Mouse (Mus musculus): ENCODE results near the gene Nol4l. TPM values are rescaled to one million over a fixed set of nuclear protein-coding genes. Genes with fewer than 3 reads are reported as not detected.

Nol4l gene
- polyA plus RNA-seq, 1 experiment from 2014 or later, result 17.2 TPM

DNA sequence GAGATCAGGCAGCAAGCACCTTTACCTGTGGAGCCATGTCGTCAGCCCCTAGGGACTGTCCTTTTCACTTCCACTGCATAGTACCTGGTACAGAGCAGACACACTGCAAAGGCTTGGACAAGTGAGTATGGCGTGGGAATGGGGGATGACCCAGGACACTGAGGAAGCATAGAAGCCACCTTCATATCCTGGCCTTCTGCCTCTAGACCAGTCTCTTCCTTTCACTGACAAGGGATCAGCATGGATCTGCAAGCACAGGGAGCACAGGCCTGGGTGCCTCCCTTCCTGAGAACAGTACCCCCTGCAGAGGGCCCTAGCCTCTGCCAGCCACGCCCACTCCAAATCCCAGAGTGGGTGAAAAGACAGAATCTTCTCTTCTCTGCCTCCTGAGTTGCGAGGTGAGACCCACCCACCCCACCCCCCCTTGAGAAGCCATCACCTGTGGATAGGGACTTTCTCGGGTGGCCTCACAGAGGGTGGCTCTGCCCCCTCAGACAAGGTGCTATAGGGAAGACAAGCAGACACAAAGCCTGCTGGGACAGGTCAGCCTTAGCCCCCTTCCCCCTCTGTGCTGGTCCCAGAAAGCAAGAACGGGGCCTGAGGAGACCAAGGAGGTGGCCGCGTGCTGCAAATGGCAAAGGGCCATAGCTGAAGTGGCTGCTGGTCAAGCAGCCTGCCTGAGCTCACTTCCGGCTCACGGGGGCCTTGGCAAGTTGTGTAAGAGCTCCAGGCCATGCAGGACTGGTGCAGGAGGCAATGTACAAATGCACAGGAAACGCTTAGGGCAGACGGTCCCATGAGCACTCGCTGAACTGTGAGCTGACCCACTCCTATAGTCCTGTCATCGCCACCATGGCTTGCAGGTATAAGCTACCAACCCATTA is 15.0 kb downstream of the Nol4l start:
- 85% methylated on average over 14 of the region's 14 CpGs for WGBS
- 0 out of 2 replicates have a peak overlapping the region, but pooled peaks have one; percentile 37 for H3K27ac ChIP-seq
- H3K36me3 ChIP-seq, result no peaks in the 10 kb centered on the region
- peaks cover 16% of the 10 kb centered on the region for H3K27me3 ChIP-seq (ENCODE audit: low read depth, poor library complexity, severe bottlenecking)
- no peak overlapping the region for H3K4me3 ChIP-seq
- DNase-seq (ENCODE audit: low spot score), result no peak
- peaks cover 29% of the 10 kb centered on the region for H3K4me1 ChIP-seq
- no peaks in the 10 kb centered on the region for H3K9me3 ChIP-seq (replicated peaks)

DNA sequence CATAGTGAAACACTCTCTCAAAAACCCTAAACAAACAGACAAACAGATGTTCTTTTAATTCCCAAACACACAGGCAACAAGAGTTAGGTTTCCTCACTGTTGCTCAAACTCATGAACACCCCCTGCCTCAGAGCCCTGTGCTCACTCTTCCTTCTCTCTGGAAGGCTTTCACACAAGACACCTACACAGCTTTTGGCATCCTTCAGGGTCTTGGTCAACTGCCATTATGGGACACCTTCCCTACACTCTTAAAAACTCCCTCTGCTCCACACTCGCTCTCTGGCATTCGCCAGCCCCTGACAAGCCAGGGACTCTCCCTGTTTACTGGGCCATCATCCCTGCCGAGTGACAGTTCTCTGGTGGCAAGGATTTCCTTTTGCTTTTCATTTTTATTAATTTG is 15.8 kb downstream of the Nol4l start:
- no peak for DNase-seq (ENCODE audit: low spot score)
- H3K9me3 ChIP-seq (replicated peaks), result no peaks in the 10 kb centered on the region
- H3K4me1 ChIP-seq, result peaks cover 37% of the 10 kb centered on the region
- WGBS, result 86% methylated on average over 3 of the region's 3 CpGs
- no peaks in the 10 kb centered on the region for H3K36me3 ChIP-seq
- no peak overlapping the region for H3K4me3 ChIP-seq
- peaks cover 22% of the 10 kb centered on the region for H3K27me3 ChIP-seq (ENCODE audit: low read depth, poor library complexity, severe bottlenecking)
- no peak overlapping the region for H3K27ac ChIP-seq

DNA sequence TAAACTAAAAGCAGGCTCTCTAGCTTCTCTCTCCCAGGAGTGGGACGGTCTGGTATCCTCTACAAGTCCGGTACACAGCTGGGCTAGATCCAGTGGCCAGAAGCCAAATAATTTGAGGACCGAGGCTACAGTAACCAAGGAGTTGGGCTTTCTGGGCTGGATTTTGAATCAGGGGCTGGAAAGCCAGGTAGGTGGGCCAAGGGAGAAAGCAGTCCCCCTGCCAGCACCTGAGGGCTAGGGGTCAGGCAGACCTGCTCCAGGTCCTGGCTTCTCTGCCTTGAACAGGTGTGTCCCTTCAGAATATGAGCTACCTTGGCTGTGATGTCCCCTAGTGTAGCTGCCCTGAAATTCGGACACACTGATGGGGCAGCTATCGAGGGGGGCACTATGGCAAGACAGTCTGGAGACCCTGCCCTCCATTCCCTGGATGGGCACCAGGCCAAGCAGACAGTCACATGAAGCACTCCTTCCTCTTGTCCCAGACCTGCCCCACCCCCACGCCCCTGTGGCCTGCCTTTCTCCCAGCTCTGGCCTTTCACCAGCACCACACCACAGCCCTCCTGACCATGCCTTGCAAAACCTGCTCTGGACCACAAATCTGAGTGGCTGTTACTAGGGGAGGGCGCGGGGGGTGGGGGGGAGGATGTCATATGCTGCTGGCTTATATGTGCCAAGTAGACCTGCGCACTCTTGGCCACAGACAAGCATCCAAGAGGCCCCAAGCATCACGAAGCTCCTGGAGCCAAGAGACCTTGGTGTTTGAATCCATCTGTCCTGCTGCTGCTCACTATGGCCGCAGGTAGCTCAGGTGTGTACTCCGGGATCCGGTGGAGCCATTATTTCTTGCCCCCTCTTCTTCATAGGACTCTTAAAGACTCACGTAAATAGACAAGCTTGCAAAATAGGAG is 17.1 kb downstream of the Nol4l start:
- Histone ChIP-seq H3K9me3 (replicated peaks) (no peaks in the 10 kb centered on the region), H3K4me3 (no peak overlapping the region), H3K27ac (no peak overlapping the region), H3K4me1 (peaks cover 45% of the 10 kb centered on the region), H3K36me3 (no peaks in the 10 kb centered on the region), H3K27me3 (ENCODE audit: low read depth, poor library complexity, severe bottlenecking) (peaks cover 33% of the 10 kb centered on the region)
- no peak for DNase-seq (ENCODE audit: low spot score)
- 87% methylated on average over 14 of the region's 14 CpGs for WGBS

DNA sequence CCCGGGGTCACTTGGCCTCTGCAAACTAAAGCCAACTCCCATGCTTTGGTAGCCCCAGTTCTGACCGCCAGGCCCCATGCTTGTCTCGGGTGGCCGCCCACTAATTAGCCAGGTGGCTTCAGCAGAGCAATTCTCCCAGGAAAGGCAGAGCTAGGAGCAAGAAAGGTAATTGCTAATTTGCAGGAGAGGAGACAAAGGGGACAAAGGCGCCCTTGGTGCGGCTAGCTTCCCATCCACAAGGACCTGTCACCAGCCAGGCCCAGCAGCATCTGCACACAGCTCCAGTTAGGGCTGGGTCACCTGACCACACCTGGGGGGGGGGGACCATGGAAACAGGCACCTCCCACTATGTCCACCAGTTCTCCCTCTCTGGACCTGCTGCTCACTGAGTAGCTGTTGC is 18.2 kb downstream of the Nol4l start:
- no peaks in the 10 kb centered on the region for H3K36me3 ChIP-seq
- no peaks in the 10 kb centered on the region for H3K9me3 ChIP-seq (replicated peaks)
- H3K27ac ChIP-seq, result no peak overlapping the region
- no peak overlapping the region for H3K4me3 ChIP-seq
- H3K27me3 ChIP-seq (ENCODE audit: low read depth, poor library complexity, severe bottlenecking), result peaks cover 33% of the 10 kb centered on the region
- no peak for DNase-seq (ENCODE audit: low spot score)
- WGBS, result 53% methylated on average over 6 of the region's 6 CpGs
- peaks cover 40% of the 10 kb centered on the region for H3K4me1 ChIP-seq

DNA sequence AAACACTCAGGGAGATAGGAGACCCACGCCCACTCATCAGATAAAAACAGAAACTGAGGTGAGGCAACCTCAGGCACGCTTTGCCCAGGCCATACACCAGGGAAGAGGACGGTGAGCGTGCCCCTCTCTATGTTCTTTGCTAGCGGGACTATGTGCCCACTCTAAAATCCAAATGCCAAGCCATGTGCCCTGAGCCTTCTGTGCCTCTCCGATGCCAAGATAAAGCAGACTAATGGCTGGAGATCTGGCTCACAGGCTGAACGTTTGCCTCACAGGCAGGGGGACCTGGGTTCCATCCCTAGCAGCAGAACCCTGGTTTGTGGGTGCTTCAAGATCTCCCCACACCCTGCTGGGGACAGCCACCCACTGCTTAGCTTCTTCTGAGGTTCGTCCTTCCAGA is 19.6 kb downstream of the Nol4l start:
- Histone ChIP-seq H3K27ac (no peak overlapping the region), H3K4me3 (no peak overlapping the region), H3K9me3 (replicated peaks) (no peaks in the 10 kb centered on the region), H3K27me3 (ENCODE audit: low read depth, poor library complexity, severe bottlenecking) (peaks cover 33% of the 10 kb centered on the region), H3K4me1 (peaks cover 37% of the 10 kb centered on the region), H3K36me3 (no peaks in the 10 kb centered on the region)
- no peak for DNase-seq (ENCODE audit: low spot score)
- WGBS, result 84% methylated on average over 8 of the region's 8 CpGs

DNA sequence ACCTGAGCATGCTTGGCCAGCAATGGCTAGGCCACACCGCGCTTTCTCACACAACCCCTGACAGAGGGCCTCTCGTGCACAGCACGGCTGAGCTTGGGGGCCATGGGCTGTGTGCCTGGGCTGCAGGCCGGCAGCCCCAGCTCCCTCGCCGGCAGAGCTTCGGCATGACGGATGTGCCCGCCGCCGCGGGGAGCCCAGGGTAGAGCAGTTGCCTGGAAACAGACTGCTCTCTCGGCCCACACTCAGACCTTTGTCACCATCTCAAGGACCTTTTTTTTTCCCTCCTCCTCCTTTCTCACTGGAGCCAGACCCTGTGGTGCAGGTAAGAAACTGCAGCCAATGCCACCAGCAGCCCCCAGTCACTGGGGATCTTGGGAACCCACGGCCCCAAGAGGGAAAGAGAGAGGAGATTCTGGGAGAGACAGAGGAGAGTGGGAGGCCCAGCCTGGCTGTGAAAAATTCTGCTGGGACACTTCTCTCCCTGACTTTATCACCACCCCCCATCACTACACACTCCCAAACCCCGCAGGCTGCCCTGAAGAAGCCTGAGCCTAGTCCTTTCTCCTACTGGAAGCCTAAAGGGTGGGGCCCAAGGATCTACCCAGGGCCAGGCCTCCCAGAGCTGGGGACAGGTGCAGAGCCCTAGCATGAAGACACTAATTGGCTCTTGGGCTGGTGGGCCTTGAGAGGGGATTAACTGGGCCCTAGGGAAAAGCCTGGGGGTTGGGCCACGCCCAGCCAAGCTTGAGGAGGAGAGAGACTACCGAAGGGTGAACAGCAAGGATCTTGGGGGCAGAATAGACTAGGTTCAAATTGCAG is 20.4 kb downstream of the Nol4l start:
- Histone ChIP-seq H3K4me1 (peaks cover 37% of the 10 kb centered on the region), H3K9me3 (replicated peaks) (no peaks in the 10 kb centered on the region), H3K4me3 (no peak overlapping the region), H3K27me3 (ENCODE audit: low read depth, poor library complexity, severe bottlenecking) (peaks cover 33% of the 10 kb centered on the region), H3K27ac (peak overlapping the region; percentile 61; the same call in 1 of the 2 replicates), H3K36me3 (no peaks in the 10 kb centered on the region)
- 20% methylated on average over 18 of the region's 18 CpGs for WGBS
- DNase-seq (ENCODE audit: low spot score), result peak; percentile 56

DNA sequence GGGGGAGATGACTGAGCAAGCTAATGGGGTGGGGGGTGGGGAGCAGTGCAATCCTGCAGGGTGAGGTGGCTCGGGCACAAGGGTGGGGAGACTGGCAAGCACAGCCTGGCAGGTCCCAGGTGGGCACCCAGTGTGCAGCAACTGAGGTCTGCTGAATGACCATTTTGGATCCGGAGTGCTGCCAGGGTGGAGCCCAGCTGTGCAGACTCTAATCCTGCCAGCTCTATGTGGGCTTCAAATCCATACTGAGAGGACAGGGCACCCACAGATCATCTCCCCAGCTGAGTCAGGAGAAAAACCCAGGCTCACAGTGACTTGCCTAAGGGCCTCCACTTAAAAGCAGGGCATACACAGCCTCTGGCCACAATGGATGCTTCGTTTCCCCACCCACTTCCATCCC is 21.4 kb downstream of the Nol4l start:
- Histone ChIP-seq H3K4me1 (peaks cover 37% of the 10 kb centered on the region), H3K36me3 (no peaks in the 10 kb centered on the region), H3K27ac (peak overlapping the region; percentile 33; the same call in 1 of the 2 replicates), H3K27me3 (ENCODE audit: low read depth, poor library complexity, severe bottlenecking) (peaks cover 33% of the 10 kb centered on the region), H3K9me3 (replicated peaks) (no peaks in the 10 kb centered on the region), H3K4me3 (no peak overlapping the region)
- no peak for DNase-seq (ENCODE audit: low spot score)
- 78% methylated on average over 3 of the region's 3 CpGs for WGBS

DNA sequence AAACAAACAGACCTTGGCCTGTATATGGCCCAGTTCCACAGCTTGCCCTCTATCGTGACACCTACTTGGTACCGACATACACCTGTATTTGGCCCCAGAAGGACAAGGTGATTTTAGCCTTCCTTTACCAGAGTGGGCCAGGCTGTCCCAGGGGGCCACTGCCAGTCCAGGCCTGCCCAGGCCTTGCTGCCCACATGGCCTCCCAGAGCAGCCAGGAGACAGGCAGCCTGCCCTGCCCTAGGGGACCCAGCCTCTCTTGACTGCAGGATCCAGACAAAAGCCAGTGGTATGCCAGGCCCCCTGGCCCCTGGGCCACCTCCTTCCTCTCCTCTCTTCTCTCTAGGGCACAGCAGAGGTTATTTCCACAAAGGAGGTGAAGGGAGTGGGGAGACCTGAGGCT is 21.8 kb downstream of the Nol4l start:
- Histone ChIP-seq H3K27ac (peak overlapping the region; percentile 33; the same call in 1 of the 2 replicates), H3K36me3 (no peaks in the 10 kb centered on the region), H3K27me3 (ENCODE audit: low read depth, poor library complexity, severe bottlenecking) (peaks cover 33% of the 10 kb centered on the region), H3K9me3 (replicated peaks) (no peaks in the 10 kb centered on the region), H3K4me3 (no peak overlapping the region), H3K4me1 (peaks cover 37% of the 10 kb centered on the region)
- DNase-seq (ENCODE audit: low spot score), result no peak
- WGBS, result 97% methylated on average over 2 of the region's 2 CpGs

DNA sequence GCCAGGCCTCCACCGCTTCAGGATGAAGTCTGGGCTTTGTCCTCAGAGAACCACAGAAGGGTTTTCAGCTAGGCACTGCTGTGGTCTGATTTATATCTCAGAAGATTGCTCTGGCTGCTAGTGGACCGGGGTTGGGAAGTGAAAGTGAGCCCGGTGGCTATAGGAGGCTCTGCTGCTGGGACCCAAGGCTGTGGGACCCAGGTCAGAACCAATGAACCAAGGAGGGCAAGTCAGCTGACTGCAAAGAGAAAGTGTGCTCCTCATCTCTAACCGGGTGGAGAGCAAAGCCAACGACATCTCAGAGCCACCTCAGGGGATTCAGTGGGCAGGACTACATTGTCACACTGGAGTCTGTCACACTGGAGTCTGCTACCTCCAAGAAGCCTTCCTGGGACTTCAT is 23.4 kb downstream of the Nol4l start:
- no peak for DNase-seq (ENCODE audit: low spot score)
- WGBS, result 85% methylated on average over 5 of the region's 5 CpGs
- H3K9me3 ChIP-seq (replicated peaks), result no peaks in the 10 kb centered on the region
- H3K27ac ChIP-seq, result no peak overlapping the region
- H3K36me3 ChIP-seq, result no peaks in the 10 kb centered on the region
- no peak overlapping the region for H3K4me3 ChIP-seq
- H3K4me1 ChIP-seq, result peaks cover 23% of the 10 kb centered on the region
- H3K27me3 ChIP-seq (ENCODE audit: low read depth, poor library complexity, severe bottlenecking), result peaks cover 28% of the 10 kb centered on the region

DNA sequence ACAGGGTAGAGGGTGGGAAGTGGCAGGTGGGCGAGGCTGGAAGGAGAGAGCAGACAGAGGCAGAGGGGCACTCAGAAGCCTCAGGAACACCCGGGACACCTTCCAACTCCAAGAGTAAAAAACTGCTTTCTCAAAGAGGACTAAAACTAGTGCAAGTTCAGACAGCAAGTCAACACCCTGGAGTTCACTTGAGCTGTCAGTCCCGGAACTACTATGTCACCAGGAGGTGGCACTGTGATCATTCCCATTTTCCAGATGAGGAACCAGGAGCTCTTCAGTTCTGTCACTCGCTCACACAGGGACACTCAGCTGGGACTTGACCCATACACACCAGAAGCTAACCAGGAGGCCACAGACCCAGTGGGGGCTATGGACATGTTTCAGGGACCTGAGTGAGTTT is 30.6 kb downstream of the Nol4l start:
- no peaks in the 10 kb centered on the region for H3K9me3 ChIP-seq (replicated peaks)
- no peak for DNase-seq (ENCODE audit: low spot score)
- no peak overlapping the region for H3K4me3 ChIP-seq
- H3K27ac ChIP-seq, result no peak overlapping the region
- 61% methylated on average over 4 of the region's 4 CpGs for WGBS
- peaks cover 33% of the 10 kb centered on the region for H3K4me1 ChIP-seq
- no peaks in the 10 kb centered on the region for H3K27me3 ChIP-seq (ENCODE audit: low read depth, poor library complexity, severe bottlenecking)
- no peaks in the 10 kb centered on the region for H3K36me3 ChIP-seq

DNA sequence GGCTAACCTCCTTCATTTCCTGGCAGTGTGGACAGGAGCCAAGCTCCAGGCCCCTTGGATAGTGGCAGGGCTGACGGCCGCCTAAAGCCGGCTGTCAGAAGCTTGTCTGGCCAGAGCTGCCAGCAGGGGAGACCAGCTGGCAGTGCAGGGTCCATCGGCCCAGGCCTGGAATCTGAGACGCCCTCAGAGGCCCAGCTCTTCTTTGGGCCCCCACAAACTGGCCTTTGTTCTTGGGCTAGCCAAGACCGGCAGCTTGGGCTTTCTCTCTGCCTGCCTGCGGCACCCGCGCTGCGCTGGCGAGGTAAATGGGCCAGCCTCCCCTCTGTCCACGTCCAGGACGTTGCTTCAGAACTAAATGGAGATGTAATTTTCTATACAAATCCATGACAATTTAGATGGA is 32.9 kb downstream of the Nol4l start:
- peaks cover 55% of the 10 kb centered on the region for H3K4me1 ChIP-seq
- peaks cover 22% of the 10 kb centered on the region for H3K27me3 ChIP-seq (ENCODE audit: low read depth, poor library complexity, severe bottlenecking)
- 53% methylated on average over 13 of the region's 13 CpGs for WGBS
- no peak overlapping the region for H3K4me3 ChIP-seq
- no peaks in the 10 kb centered on the region for H3K9me3 ChIP-seq (replicated peaks)
- peak overlapping the region; percentile 66 for H3K27ac ChIP-seq
- DNase-seq (ENCODE audit: low spot score), result no peak
- H3K36me3 ChIP-seq, result no peaks in the 10 kb centered on the region

DNA sequence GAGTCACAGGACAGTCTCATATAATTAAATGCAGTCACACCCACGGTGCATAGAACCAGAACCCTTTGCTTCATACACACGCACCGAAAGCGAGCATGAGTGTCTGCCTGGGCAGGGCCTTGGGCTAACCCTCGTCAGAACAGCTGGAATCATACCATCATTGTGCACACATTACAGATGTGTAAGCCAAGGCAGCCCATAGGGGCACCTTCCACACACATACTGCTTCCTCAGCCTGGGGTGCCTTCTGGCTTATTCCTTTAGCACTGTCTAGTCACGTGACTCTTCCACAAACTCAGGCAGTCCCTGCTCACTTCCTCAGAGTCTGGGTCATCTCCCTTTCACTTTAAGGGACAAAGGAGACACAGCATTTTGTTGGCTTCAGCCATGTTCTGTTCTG is 33.5 kb downstream of the Nol4l start:
- Histone ChIP-seq H3K36me3 (no peaks in the 10 kb centered on the region), H3K4me3 (no peak overlapping the region), H3K4me1 (peaks cover 61% of the 10 kb centered on the region), H3K27ac (peak overlapping the region; percentile 72), H3K9me3 (replicated peaks) (no peaks in the 10 kb centered on the region), H3K27me3 (ENCODE audit: low read depth, poor library complexity, severe bottlenecking) (peaks cover 28% of the 10 kb centered on the region)
- 92% methylated on average over 6 of the region's 6 CpGs for WGBS
- no peak for DNase-seq (ENCODE audit: low spot score)
